Mouse (Mus musculus): ENCODE data around the gene Itgal.

DNA sequence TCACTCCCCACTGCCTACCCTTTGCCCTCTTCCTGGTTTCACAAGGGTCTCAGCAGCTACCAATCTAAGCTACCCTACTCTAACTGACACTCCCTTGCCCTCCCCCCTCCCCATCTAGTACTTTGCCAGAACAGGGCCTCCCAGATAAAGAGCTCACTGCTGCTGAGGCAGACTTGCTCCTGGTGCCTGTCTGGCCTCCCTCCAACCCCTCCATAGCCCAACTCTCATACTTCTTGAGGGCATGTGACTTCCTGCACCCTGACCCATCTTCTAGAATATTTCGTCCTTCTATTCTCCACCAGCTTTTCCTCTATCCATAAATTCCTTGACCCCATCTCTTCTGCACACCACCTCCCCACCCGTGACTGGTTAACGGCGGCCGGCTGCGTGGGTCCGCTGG is 46.8 kb downstream of the Itgal start:
- TF ChIP-seq GATA1 (IDR thresholded peaks at IDR 0.05; ENCODE audit: borderline replicate concordance, low read length) = no peak
- no peak for TF ChIP-seq FLI1 (IDR thresholded peaks at IDR 0.05; ENCODE audit: low read length)

All from megakaryocyte, embryonic 14.5 days (primary cell).